Mouse (Mus musculus) erythroid progenitor cell, adult 5-6 weeks (primary cell): Measurements from ENCODE around the gene Parp12. TPM values are rescaled to one million over a fixed set of nuclear protein-coding genes. Genes with fewer than 3 reads are reported as not detected.

Experiments used
- ATAC-seq: replicated peaks from 2 replicates; pipeline ENCODE4 v1.8.0; 2016; ENCODE audit warnings: moderate number of reproducible peaks, mild to moderate bottlenecking, moderate TSS enrichment, inconsistent platforms; ENCODE audit not compliant: poor library complexity, low FRiP score, severe bottlenecking
- total RNA-seq, 2 experiments: library from RNA; stranded (forward) in 1 of 2; stranded (reverse) in 1 of 2; fragments of 150-400 nt in 1 of 2; fragments of 186-747, 209-891 nt in 1 of 2; gene quantifications; 2 replicates each; pipeline versions ENCODE4 v1.2.3 to v1.2.4; 2015 to 2017; ENCODE audit warnings: low replicate concordance in 2 of 2

The Parp12 gene
- total RNA-seq, 2 experiments from 2014 or later, result 16.9 to 17.6 TPM

DNA sequence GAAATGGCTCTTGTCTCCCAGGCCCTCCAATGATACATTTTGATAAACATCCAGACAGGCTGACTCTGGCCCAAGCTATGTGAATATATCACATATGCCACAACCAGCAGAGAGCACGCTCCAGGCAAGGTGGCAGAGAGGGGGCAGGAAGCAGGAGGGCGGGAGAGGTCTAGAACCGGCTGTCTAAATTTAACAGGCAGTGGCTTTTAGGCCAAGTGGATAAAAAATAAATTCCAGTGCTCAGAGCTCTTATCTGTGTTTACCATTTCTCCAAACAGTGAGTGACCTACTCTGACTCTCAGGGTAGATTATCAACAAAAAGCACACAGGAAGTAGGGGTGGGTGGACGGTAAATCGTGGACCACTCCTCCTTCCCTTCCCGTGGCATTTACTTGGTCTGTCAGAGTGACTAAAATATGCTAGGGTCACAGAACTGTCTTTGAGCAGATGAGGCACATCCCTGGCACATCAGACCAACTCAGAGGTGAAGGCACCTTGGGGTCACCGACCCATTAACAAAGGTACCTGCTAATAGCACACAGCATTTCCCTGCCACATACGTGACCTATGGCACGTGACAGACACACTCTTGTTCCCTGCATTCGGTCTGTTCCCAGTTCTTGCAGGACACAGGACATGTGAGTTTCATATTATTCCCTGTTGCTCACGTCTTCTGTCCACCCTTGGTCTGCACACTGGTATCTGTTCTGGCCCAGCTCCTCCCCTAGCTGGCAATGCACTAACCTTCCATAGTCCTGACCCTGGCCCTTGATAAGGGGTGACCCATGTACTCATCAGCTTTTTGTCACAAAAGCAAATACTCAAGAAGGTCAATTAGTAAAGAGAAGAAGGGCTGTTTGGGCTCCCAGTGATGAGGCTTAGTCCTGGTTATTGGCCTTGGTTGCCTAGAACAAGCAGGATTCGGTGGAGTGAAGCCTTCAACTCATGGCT lies 58.3 kb downstream of the Parp12 start:
- no peak for ATAC-seq

DNA sequence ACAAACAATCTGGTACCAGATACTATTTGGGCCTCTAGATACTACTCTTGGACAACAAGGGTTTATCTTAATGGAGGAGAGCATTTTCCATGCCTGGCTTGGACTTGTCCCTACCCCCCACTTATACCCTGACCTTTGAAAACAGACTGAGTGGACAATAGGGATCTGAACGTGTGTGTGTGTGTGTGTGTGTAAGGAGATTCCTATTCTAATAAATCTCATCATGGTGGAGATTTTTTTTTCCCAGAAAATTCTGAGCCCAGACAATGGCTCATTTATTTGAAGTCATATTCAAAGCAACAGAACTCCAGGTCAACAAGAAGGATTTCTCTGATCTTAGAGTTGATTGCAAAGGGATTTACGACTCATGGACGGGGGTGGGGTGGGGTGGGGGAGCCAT lies 59.2 kb downstream of the Parp12 start:
- no peak for ATAC-seq

- ATAC-seq, result no peak
These were observed 59.8 kb downstream of the Parp12 start for GRCm38 (mm10) chr6:39058389-39058788.

- no peak for ATAC-seq
These were observed 61.0 kb downstream of the Parp12 start for GRCm38 (mm10) chr6:39057161-39057560.

- ATAC-seq, result no peak
These were observed 62.3 kb downstream of the Parp12 start for GRCm38 (mm10) chr6:39055831-39056261.

GRCm38 (mm10) chr6:39054878-39055508 lies 63.2 kb downstream of the Parp12 start:
- ATAC-seq, result no peak

DNA sequence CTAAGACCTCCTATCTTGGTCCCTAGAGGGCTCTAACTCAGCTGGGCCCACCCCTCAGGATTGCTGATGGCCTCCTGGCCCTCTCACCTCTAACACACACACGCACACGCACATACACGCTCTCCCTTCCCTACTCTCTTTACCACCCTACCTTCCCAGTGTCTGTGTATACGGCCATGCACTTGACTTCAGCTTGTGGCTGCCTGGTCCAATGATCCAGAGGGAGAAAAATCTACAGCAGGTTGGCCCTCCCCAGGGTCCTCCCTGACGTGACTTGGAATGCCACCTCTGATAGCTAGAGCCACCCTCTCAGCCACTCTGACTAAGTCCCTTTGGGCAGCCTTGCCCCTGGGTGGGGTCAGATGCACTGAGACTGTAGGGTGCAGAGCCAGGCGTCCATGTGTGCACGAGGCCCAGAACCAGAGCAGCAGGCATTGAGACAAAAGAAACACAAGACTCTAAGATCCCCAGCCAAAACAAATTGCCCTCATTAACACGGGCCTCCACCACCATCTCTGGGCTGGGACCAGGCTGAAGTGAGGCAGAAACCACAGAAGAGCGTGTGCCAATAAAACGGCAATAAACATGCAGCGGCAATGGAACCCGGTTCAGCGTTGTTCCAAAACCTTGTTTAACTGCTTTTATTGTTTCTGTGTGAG lies 63.8 kb downstream of the Parp12 start:
- no peak for ATAC-seq

GRCm38 (mm10) chr6:39052636-39053035 lies 65.5 kb downstream of the Parp12 start:
- ATAC-seq, result no peak

DNA sequence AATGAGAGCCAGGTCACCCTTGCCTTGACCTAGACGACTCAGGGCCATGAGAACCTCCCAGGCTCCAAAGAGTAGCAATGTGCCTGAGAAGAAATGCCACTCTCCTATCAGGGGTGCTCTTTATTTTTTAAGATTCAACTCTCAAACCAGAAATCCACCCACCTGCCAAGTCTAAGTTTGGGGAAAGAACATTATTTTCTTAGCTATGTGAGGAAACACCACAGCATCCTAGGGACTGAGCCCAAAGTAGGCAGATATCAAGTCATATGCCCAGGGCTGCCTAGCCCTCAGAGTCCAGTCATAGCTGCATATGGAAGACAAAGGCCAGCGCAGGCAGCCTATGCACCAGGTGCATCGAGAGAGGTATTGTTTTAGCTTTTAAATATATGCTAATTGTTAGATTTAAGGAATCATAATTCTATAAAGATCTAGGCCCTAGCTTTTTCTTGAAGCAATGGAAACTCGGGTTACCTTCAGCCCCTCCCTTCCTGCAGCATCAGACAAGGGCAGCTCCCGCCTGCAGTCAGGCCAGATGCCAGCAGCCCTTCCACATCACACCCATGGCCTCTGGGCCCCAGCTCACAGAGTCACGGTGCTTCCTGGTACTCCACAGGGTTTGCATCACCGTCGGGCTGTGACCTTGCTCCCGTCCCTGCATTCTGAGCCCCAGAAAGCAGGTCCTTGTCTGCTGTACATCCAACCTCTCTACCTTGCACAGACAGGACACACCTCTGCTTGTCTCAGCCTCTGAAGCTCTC lies 66.2 kb downstream of the Parp12 start:
- no peak for ATAC-seq

DNA sequence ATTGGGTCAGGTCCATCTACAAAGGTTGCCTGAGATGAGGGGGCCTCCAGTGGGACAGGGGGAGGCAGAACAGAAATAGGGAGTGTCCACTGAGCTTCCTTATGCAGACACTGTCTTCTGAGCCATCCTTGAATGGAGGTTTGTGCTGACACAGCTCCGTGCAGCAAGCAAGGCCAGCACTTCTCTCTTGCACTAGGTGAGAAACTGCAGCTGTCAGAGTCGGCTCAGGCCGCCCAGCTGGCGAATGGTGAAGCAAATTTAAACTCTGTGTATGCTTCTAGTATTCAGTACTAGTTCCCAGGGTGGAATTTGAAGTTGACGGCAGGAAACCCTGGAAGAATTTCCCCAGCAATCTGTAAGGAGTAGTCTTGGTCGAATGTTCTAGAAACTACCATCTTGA lies 67.3 kb downstream of the Parp12 start:
- no peak for ATAC-seq

DNA sequence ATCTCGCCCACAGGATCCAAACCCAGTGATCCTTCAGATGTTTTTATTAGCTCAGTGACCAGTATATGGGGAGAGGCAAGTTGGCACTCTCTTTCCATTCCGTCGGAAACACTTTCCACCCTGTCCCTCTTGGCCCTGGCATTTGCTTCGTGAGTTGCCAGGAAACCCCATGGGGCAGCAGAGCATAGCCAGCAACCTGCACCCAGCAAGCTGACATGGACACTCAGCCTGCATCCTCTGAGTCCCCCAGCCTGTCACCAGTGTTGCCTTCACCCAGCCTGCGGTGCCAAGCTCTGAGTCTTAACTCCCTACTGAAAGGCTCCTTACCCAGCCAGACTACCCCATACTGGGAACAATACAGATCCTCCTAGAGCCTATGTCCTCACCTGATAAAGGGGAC lies 69.0 kb downstream of the Parp12 start:
- no peak for ATAC-seq

GRCm38 (mm10) chr6:39040451-39040850 lies 77.7 kb downstream of the Parp12 start:
- ATAC-seq, result no peak

Other genes starting within 250 kb of the Parp12 start
- 18.7 and 18.9 TPM in 2 replicates for gene Tbxas1, start 242.9 kb downstream of the Parp12 start, total RNA-seq (2015; ENCODE audit: low replicate concordance)
- gene Tbxas1, start 242.9 kb downstream of the Parp12 start, total RNA-seq (2017; ENCODE audit: low replicate concordance), result 18.6 and 48.0 TPM in 2 replicates
- gene Hipk2, start 242.2 kb downstream of the Parp12 start, total RNA-seq (2015; ENCODE audit: low replicate concordance), result 274 and 280 TPM in 2 replicates
- 160 and 174 TPM in 2 replicates for gene Hipk2, start 242.2 kb downstream of the Parp12 start, total RNA-seq (2017; ENCODE audit: low replicate concordance)
- 98.7 and 110 TPM in 2 replicates for gene Kdm7a, start 88.4 kb upstream of the Parp12 start, total RNA-seq (2015; ENCODE audit: low replicate concordance)
- gene Kdm7a, start 88.4 kb upstream of the Parp12 start, total RNA-seq (2017; ENCODE audit: low replicate concordance), result 147 and 169 TPM in 2 replicates